Mouse (Mus musculus) forebrain, embryonic 16.5 days (tissue): ENCODE measurements around the gene Creb1. TPM values are rescaled to one million over a fixed set of nuclear protein-coding genes. Genes with fewer than 3 reads are reported as not detected.

Source experiments
- ATAC-seq: fragments of 200-750 bp; cut with Nextera tagmentation; 2 replicates; pipeline ENCODE4 v1.8.0; 2017; ENCODE audit warnings: mild to moderate bottlenecking, moderate library complexity
- H3K27ac ChIP-seq: fragments of 300-500 bp; sonication (generic); 2 replicates; pipeline ENCODE4 v1.5.1; 2014; ENCODE audit warnings: low read length, control low read depth
- H3K27me3 ChIP-seq: fragments of 300-500 bp; sonication (generic); replicated peaks from 2 replicates; pipeline ENCODE4 v1.6.1; 2014; ENCODE audit warnings: low read length; ENCODE audit not compliant: control insufficient read depth, insufficient read depth
- H3K36me3 ChIP-seq: fragments of 300-500 bp; sonication (generic); 2 replicates; pipeline ENCODE4 v1.6.1; 2014; ENCODE audit not compliant: control insufficient read depth, insufficient read depth
- H3K4me1 ChIP-seq: fragments of 300-500 bp; sonication (generic); replicated peaks from 2 replicates; pipeline ENCODE4 v1.6.1; 2014; ENCODE audit warnings: low read length; ENCODE audit not compliant: control insufficient read depth, insufficient read depth
- H3K4me2 ChIP-seq: fragments of 300-500 bp; sonication (generic); 2 replicates; pipeline ENCODE4 v1.6.1; 2014; ENCODE audit warnings: mild to moderate bottlenecking, low read length, control low read depth
- H3K4me3 ChIP-seq: fragments of 300-500 bp; sonication (generic); replicated peaks from 2 replicates; pipeline ENCODE4 v1.5.1; 2014; ENCODE audit warnings: mild to moderate bottlenecking, low read length, control low read depth
- H3K9ac ChIP-seq: fragments of 300-500 bp; sonication (generic); replicated peaks from 2 replicates; pipeline ENCODE4 v1.6.1; 2014; ENCODE audit warnings: low read depth, low read length, control low read depth
- H3K9me3 ChIP-seq: fragments of 300-500 bp; sonication (generic); 2 replicates; pipeline ENCODE4 v1.6.1; 2016; ENCODE audit warnings: low read length; ENCODE audit not compliant: control insufficient read depth
- WGBS: fragments of 180-500 bp; shearing (Covaris S2); extraction: QIAGEN DNeasy Blood & Tissue Kit; methylation state at CpG from one replicate; pipeline ENCODE4 v1.1.7; 2014; 5-methylcytosine and 5-hydroxymethylcytosine counted together
- polyA plus RNA-seq: library from polyadenylated mRNA; unstranded; fragments of >200 nt; fragmentation: Nextera tagmentation; extraction: Ambion mirVana; gene quantifications from 2 replicates; pipeline ENCODE4 v1.2.1, GENCODE M21; 2015

Creb1 gene
- polyA plus RNA-seq, 1 experiment from 2014 or later: 51.6 TPM

DNA sequence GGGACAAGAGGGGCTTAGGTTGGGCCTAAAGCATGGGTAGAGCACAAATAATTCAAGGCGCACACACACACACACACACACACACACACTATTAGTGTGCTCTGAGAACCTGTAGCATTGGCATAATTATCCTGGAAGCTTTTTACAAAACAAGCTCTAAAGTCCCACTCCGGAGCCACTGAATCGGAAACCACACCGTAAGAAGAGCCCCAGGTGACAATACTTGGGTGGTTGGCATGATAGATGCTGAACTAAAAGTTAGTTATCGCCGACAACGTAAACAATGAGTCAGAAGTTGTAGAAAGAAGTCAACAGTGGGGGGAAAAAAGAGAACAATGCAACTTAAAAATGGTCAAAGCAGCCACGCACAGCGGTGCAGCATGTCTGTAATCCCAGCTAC, 81.9 kb downstream of the Creb1 start:
- no peak overlapping the region for H3K9ac ChIP-seq
- H3K36me3 ChIP-seq: peaks cover 2% of the 10 kb centered on the region; the same call in 1 of the 2 replicates
- H3K27ac ChIP-seq: no peak overlapping the region
- H3K4me3 ChIP-seq: no peak overlapping the region
- WGBS: 91% methylated on average over 9 of the region's 9 CpGs
- H3K4me1 ChIP-seq: peaks cover 21% of the 10 kb centered on the region
- no peaks in the 10 kb centered on the region for H3K27me3 ChIP-seq
- H3K4me2 ChIP-seq: no peak overlapping the region
- ATAC-seq: no peak
- no peaks in the 10 kb centered on the region for H3K9me3 ChIP-seq

DNA sequence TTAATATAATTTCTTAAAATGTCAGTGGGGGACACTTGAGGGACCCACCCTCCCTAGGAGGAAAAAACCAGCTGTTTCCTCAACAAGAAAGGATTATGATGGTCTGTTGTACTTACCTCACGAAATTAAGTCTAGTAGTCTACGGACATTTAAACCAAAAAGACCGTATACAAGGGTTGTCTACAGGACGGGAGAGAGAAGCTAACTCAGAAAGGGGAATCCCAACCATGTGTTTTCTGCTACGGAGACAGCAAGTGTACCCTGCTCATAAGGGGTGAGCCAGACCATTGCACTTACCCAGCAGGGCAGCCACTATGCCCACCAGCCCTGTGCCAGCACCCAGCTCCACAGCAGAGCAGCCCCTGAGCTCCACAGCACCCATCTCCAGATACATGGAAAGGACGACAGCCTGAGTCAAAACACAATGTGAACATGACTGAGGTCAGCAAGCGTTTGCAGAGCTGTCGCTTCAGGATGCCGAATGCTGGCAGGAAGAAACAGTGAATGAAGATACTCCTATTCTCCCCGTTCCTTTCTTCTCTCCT, 82.4 kb downstream of the Creb1 start:
- no peak overlapping the region for H3K9ac ChIP-seq
- H3K9me3 ChIP-seq: no peaks in the 10 kb centered on the region
- H3K4me1 ChIP-seq: peaks cover 20% of the 10 kb centered on the region
- H3K4me2 ChIP-seq: no peak overlapping the region
- H3K27me3 ChIP-seq: no peaks in the 10 kb centered on the region
- WGBS: 82% methylated on average over 10 of the region's 10 CpGs
- no peak overlapping the region for H3K4me3 ChIP-seq
- H3K27ac ChIP-seq: no peak overlapping the region
- ATAC-seq: no peak
- 0 out of 2 replicates have a peak, but pooled peaks cover 2% of the 10 kb centered on the region for H3K36me3 ChIP-seq

DNA sequence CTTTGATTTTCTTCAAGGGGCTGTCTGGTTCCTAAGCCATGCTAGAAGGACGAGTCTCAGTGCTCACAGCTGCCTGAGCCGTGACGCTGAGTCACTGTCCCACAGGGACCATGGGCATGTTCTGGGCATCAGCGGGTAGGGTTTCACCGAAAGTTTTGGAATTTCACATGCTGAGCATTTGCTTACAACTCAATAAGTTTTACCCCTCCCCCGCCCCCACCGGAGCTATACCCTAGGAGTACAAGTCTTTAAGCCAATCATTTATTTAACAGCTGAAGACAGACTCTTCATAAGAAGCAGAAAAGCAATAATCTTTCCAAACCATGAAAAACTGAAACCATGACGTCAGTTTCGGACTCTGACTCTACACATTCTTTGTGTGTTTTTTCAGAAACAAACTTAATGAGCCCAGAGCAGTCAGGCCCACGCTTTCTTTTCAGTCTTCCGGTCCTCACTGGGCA, 83.1 kb downstream of the Creb1 start:
- 78% methylated on average over 11 of the region's 11 CpGs for WGBS
- no peak for ATAC-seq
- H3K4me3 ChIP-seq: no peak overlapping the region
- 0 out of 2 replicates have a peak, but pooled peaks cover 2% of the 10 kb centered on the region for H3K36me3 ChIP-seq
- H3K9ac ChIP-seq: no peak overlapping the region
- no peak overlapping the region for H3K27ac ChIP-seq
- H3K9me3 ChIP-seq: no peaks in the 10 kb centered on the region
- peaks cover 20% of the 10 kb centered on the region for H3K4me1 ChIP-seq
- H3K27me3 ChIP-seq: no peaks in the 10 kb centered on the region
- H3K4me2 ChIP-seq: no peak overlapping the region

DNA sequence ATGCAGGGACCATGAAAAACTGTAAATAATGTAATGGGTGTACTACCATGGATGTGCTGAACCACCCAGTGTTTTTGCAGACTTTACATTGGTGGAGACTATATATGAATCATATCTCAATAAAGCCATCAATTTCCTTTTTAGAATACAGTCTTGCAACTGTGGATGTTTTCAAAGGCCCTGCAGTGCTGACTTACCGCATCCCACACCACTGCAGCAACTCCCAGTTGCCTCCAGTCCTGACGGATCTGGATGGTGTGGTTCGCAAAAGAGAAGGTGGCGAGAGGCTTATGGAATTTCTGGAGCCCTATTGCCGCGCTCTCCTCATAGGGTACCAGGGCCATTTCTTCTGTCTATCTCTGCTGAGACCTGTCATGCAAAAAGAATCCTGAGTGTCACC, 83.6 kb downstream of the Creb1 start:
- no peak overlapping the region; the same call in 1 of the 2 replicates for H3K27ac ChIP-seq
- H3K9me3 ChIP-seq: no peaks in the 10 kb centered on the region
- peak overlapping the region; percentile 99 for H3K9ac ChIP-seq
- 0 out of 2 replicates have a peak, but pooled peaks cover 2% of the 10 kb centered on the region for H3K36me3 ChIP-seq
- peak overlapping the region; percentile 65 for H3K4me2 ChIP-seq
- 59% methylated on average over 6 of the region's 6 CpGs for WGBS
- H3K4me3 ChIP-seq: peak overlapping the region; percentile 92
- H3K4me1 ChIP-seq: peaks cover 20% of the 10 kb centered on the region
- no peak for ATAC-seq
- no peaks in the 10 kb centered on the region for H3K27me3 ChIP-seq

DNA sequence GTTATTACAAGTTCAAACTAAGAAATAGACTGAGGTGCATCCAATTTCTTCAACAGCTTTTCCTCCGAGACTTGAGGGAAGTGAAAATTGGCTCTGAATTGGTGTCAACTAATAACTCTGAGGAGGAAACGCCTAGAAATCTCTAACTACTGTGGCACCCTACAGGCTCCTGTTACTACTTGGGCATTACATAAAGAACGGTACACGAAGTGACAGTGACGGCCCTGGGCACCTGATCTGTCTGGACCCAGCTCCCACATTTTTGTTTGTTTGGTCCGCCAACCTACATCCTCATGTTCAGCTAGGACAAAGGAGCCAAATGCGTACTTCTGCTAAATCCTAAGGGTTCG, 84.1 kb downstream of the Creb1 start:
- H3K4me2 ChIP-seq: peak overlapping the region; percentile 65
- 0 out of 2 replicates have a peak, but pooled peaks cover 2% of the 10 kb centered on the region for H3K36me3 ChIP-seq
- peaks cover 20% of the 10 kb centered on the region for H3K4me1 ChIP-seq
- WGBS: 2% methylated on average over 8 of the region's 8 CpGs
- peak overlapping the region; percentile 92 for H3K4me3 ChIP-seq
- no peaks in the 10 kb centered on the region for H3K9me3 ChIP-seq
- no peaks in the 10 kb centered on the region for H3K27me3 ChIP-seq
- ATAC-seq: peak; percentile 7; the same call in 1 of the 2 replicates
- peak overlapping the region; percentile 99 for H3K9ac ChIP-seq
- H3K27ac ChIP-seq: peak overlapping the region; percentile 98

DNA sequence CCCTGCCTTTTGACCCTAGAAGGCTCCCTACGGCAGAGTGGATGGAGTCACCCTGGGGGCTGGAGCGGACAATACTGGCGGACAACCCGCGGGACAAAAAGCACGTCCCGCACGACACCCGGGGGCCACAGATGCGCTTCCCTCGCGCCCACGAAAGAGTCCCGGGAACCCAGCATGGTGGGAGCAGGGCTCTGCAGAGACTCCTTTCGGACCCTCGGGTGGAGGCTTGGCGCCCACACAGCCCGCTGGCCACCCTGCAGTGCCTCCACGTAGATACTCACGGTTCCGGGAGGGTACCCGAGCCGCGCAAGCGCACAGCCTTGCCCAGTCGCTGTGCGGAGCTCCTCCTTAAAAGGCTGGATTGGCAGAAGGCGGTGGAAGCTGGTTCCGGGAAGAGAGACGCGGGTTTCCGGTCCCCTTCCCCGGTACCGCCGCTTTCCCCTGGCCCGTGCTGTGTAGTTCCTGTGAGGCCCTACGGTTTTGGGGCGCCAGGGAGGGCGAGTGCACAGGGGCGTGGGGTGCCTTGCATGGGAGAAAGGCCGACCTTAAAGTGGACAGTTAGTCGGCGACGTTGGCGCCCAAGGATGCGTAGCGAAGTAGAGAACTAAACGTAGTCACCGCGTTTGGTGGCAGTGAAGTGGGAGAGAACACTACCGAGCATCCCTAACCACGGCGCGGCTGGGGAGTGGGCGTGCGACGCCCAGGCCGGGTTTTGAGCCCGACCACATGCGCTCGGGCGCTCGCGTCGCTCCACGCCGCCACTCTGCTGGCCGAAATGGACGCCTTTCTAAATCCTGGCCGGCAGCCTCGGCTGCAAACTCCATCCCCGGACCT, 84.7 kb downstream of the Creb1 start, which contains the start of gene Mettl21a:
TSS of gene Mettl21a (minus strand) at position 362 of the 834 bp plus-strand sequence.
- peak; percentile 97 for ATAC-seq

DNA sequence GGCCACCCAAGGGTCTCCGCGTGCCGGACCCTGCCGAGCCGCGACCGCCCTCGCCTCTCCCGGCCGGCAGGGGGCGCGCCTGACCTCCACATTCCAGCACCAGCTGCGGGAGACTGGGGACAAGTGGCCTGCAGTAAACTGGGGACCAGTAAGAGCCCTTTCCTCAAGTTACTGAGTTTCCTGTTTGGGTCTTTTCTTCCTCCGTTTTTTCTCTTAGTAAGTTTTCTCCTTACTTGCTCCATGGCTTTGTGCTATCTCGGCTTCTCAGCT, 85.2 kb downstream of the Creb1 start:
- no peaks in the 10 kb centered on the region for H3K27me3 ChIP-seq
- H3K4me2 ChIP-seq: peak overlapping the region; percentile 65
- H3K9me3 ChIP-seq: no peaks in the 10 kb centered on the region
- ATAC-seq: peak; percentile 82
- peaks cover 20% of the 10 kb centered on the region for H3K4me1 ChIP-seq
- peak overlapping the region; percentile 92 for H3K4me3 ChIP-seq
- peak overlapping the region; percentile 98 for H3K27ac ChIP-seq
- peak overlapping the region; percentile 99 for H3K9ac ChIP-seq
- WGBS: under 1% methylated on average over 15 of the region's 15 CpGs
- 0 out of 2 replicates have a peak, but pooled peaks cover 2% of the 10 kb centered on the region for H3K36me3 ChIP-seq

More for the DNA sequence above, 84.7 kb downstream of the Creb1 start, which contains the start of gene Mettl21a:
- Histone ChIP-seq H3K4me3 (peak within 1 kb of the TSS; percentile 92), H3K4me2 (peak within 1 kb of the TSS; percentile 65), H3K9me3 (no peaks in the 10 kb centered on the region), H3K4me1 (peaks cover 20% of the 10 kb centered on the region), H3K36me3 (0 out of 2 replicates have a peak, but pooled peaks cover 2% of the 10 kb centered on the region), H3K27ac (peak within 1 kb of the TSS; percentile 98), H3K27me3 (no peaks in the 10 kb centered on the region), H3K9ac (peak within 1 kb of the TSS; percentile 99)
- under 1% methylated on average over 66 of the region's 72 CpGs for WGBS

DNA sequence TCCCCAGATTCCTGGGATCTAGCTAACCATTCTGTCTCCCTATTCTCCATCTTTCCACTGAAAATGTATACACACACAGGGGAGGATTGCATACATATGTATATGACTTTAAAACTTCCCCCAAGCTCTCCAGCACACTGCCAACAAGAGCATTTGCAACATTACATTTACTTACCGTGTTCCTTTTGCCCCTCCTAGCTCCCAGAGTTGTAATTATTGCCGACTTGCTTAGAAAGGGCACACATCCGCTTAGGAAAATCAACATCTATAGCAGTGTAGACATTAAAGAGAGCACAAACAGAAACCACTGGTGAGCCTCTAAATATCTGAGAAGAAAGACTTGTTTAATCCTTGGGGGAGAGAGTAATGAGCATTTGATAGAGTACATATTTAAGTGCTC, 85.8 kb downstream of the Creb1 start:
- Histone ChIP-seq H3K4me1 (peaks cover 20% of the 10 kb centered on the region), H3K27ac (peak overlapping the region; percentile 98; the same call in 1 of the 2 replicates), H3K4me3 (peak overlapping the region; percentile 92), H3K9ac (peak overlapping the region; percentile 99), H3K9me3 (no peaks in the 10 kb centered on the region), H3K4me2 (peak overlapping the region; percentile 65), H3K36me3 (0 out of 2 replicates have a peak, but pooled peaks cover 2% of the 10 kb centered on the region), H3K27me3 (no peaks in the 10 kb centered on the region)
- 50% methylated on average over 3 of the region's 3 CpGs for WGBS
- ATAC-seq: no peak

DNA sequence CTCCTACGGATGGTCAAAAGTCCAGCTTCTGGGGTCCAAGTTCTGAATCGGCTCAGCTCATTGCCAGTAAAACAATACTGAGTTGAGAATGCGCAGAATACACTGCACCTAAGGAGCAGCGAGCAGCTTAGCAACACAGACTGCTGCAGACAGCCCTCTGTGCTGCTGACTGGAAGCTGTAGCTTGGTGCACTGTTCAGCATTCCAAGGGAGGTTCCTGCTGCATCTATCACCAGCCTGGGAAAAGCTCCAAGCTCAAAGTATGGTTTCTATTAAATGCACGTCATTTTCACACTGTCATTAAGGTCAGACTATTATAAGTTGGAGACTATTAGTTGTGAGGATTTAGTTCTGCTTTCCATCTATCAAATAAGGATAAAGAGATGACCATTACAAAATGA, 88.7 kb downstream of the Creb1 start:
- Histone ChIP-seq H3K4me3 (no peak overlapping the region), H3K9me3 (no peaks in the 10 kb centered on the region), H3K9ac (no peak overlapping the region), H3K27me3 (no peaks in the 10 kb centered on the region), H3K27ac (no peak overlapping the region), H3K36me3 (no peaks in the 10 kb centered on the region), H3K4me2 (no peak overlapping the region), H3K4me1 (peaks cover 11% of the 10 kb centered on the region)
- WGBS: 85% methylated on average over 5 of the region's 5 CpGs
- ATAC-seq: no peak
